Mouse (Mus musculus): ENCODE measurements at regions not wholly inside any gene's neighbourhood (a gene's known extent, or its start where the extent isn't known, plus 50 kb on each side); places are given as distances from the start of the nearest gene placed in this dataset.

DNA sequence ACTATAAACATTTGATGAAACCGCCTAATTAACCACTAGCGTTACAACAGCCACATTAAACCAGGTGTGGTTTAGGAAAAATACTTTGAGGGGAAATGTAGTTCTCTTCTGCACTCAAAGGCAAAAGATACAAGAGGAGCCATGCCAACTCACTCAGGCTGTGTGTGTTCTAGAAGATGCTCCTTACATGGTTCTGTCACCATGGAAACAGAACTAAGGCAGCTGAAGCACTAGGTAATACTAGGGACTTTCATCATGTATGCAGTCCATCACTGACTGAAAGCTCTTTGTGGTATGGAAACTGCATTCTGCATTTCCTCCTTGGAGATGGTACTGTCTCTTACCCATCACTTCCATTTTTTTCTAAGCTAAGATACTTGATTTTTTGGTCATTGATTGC lies 87.6 kb upstream of the Creb5 start:
- no peak for TF ChIP-seq NELFE (IDR thresholded peaks at IDR 0.05; ENCODE audit: low read depth, low read length)
- TF ChIP-seq CHD1 (IDR thresholded peaks at IDR 0.05; ENCODE audit: low read depth, low read length), result no peak
- no peak for TF ChIP-seq SIN3A (IDR thresholded peaks at IDR 0.05; ENCODE audit: low read length)
- TF ChIP-seq CTCF (conservative IDR thresholded peaks at IDR 0.05 in 1 of 2, IDR thresholded peaks at IDR 0.05 in 1 of 2; ENCODE audit: low read depth in 2 of 2, low read length in 2 of 2), result no peak

All from CH12.LX (cell line).